Mouse (Mus musculus): ENCODE results near the gene Selenov. TPM values are rescaled to one million over a fixed set of nuclear protein-coding genes. Genes with fewer than 3 reads are reported as not detected.

Gene Selenov
- polyA plus RNA-seq (2014; fragmentation: Nextera tagmentation; extraction: Ambion mirVana) = 0.27 TPM in 1 of 2 replicates, not detected in the other

- peaks cover 39% of the 10 kb centered on the region; the same call in 1 of the 2 replicates for H3K27me3 ChIP-seq (ENCODE audit: control insufficient read depth, insufficient read depth, low read length)
- H3K27ac ChIP-seq (ENCODE audit: low read length) = no peak within 1 kb of the TSS
- no peaks in the 10 kb centered on the region; the same call in 1 of the 2 replicates for H3K4me1 ChIP-seq (ENCODE audit: control insufficient read depth, insufficient read depth, low read length)
- no peak within 1 kb of the TSS for H3K9ac ChIP-seq (replicated peaks; ENCODE audit: low read depth, low read length)
- peak; percentile 59 for ATAC-seq (ENCODE audit: insufficient number of reproducible peaks, insufficient read depth, low FRiP score, low read depth)
- 1% methylated on average over 52 of the region's 52 CpGs for WGBS
- no peaks in the 10 kb centered on the region for H3K36me3 ChIP-seq (ENCODE audit: control insufficient read depth, insufficient read depth, low read length)
- peak within 1 kb of the TSS; percentile 48 for H3K4me2 ChIP-seq (replicated peaks; ENCODE audit: low read depth, low read length)
- H3K9me3 ChIP-seq (ENCODE audit: control insufficient read depth, low read depth, low read length) = no peaks in the 10 kb centered on the region
- H3K4me3 ChIP-seq (ENCODE audit: low read depth, low read length) = peak within 1 kb of the TSS; percentile 23
Measured at GRCm38 (mm10) chr7:28290638-28291590, at the start of gene Selenov. TSS of gene Selenov (minus strand) at chr7:28291186.

GRCm38 (mm10) chr7:28339213-28339917 lies 48.4 kb upstream of the Selenov start:
- Histone ChIP-seq H3K9me3 (ENCODE audit: control insufficient read depth, low read depth, low read length) (no peaks in the 10 kb centered on the region), H3K27ac (ENCODE audit: low read length) (peak overlapping the region; percentile 82; the same call in 1 of the 2 replicates), H3K36me3 (ENCODE audit: control insufficient read depth, insufficient read depth, low read length) (peaks cover 4% of the 10 kb centered on the region; the same call in 1 of the 2 replicates), H3K27me3 (ENCODE audit: control insufficient read depth, insufficient read depth, low read length) (no peaks in the 10 kb centered on the region), H3K4me1 (ENCODE audit: control insufficient read depth, insufficient read depth, low read length) (no peaks in the 10 kb centered on the region; the same call in 1 of the 2 replicates), H3K4me2 (replicated peaks; ENCODE audit: low read depth, low read length) (peak overlapping the region; percentile 60), H3K4me3 (ENCODE audit: low read depth, low read length) (peak overlapping the region; percentile 91), H3K9ac (replicated peaks; ENCODE audit: low read depth, low read length) (peak overlapping the region; percentile 50)
- peak; percentile 1; the same call in 1 of the 2 replicates for ATAC-seq (ENCODE audit: insufficient number of reproducible peaks, insufficient read depth, low FRiP score, low read depth)
- 74% methylated on average over 19 of the region's 19 CpGs for WGBS

DNA sequence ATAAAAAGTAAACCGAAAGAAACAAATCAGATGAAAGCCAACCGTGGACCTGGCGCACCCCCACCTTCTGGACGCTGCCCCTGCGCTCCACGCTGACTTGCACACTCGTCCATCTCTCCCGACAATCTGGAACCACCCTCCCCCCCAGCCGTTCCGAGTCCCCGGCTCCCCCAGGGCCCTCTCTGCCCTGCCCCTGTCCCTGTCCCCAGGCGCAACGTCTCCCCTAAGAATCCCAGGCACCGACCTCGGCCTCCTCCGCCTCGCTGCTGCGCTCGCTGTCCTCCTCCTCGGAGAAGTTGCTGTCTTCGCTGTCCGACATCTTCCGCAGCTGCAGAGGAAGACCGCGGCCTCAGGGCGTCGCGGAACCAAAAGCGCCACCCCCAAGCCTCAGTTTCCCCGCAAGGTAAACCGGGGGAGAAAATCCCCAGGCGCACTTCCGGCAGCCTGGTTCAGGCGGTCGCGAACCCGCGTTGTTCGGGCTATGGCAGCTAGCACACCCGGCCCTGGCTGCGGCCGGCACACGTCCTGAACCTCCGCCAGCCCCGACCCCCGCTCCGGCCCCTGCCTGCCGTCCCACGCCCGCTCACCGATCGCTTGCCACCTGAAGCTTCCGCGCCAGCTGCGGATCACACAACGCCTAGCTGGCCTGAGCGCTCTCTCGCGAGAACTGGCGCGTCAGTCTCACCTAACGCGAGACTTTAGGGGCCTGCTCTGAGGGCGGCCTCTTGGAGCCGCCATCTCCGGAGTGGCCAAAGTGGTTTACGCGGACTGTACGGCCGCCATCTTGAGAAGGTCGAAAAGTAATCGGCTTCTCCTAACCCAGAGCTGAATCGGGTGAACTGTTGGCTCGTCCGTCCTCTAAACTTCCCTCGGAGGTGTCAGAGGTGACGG lies 47.4 kb upstream of the Selenov start, which contains the start of gene Supt5:
Gene Supt5 (minus strand): TSS at position 639 of the 891 bp plus-strand sequence.
- under 1% methylated on average over 77 of the region's 77 CpGs for WGBS
- Histone ChIP-seq H3K27me3 (ENCODE audit: control insufficient read depth, insufficient read depth, low read length) (no peaks in the 10 kb centered on the region), H3K4me1 (ENCODE audit: control insufficient read depth, insufficient read depth, low read length) (no peaks in the 10 kb centered on the region; the same call in 1 of the 2 replicates), H3K4me3 (ENCODE audit: low read depth, low read length) (peak within 1 kb of the TSS; percentile 91), H3K9ac (replicated peaks; ENCODE audit: low read depth, low read length) (peak within 1 kb of the TSS; percentile 91), H3K9me3 (ENCODE audit: control insufficient read depth, low read depth, low read length) (no peaks in the 10 kb centered on the region), H3K27ac (ENCODE audit: low read length) (peak within 1 kb of the TSS; percentile 83), H3K36me3 (ENCODE audit: control insufficient read depth, insufficient read depth, low read length) (peaks cover 4% of the 10 kb centered on the region; the same call in 1 of the 2 replicates), H3K4me2 (replicated peaks; ENCODE audit: low read depth, low read length) (peak within 1 kb of the TSS; percentile 79)
- ATAC-seq (ENCODE audit: insufficient number of reproducible peaks, insufficient read depth, low FRiP score, low read depth) = peak; percentile 99

DNA sequence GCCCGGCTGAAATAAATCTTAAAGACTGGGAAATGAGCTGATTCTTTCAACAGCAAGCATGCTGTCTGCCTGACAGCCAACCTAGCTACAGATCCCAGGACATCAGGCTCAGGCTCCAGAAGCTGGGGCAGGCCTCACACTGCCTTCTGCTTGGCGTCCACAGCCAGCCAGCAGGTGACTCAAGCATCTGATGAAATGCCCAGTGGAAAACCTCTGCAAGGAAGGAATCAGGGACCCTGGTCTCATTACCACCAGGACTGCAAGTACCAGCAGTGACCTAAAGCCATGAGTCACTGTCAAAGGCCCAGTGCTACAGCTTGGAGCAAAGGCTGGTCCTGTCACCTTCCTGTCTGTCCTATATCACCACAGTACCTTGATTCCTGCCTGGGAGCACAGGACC lies 44.5 kb upstream of the Selenov start:
- peaks cover 14% of the 10 kb centered on the region for H3K36me3 ChIP-seq (ENCODE audit: control insufficient read depth, insufficient read depth, low read length)
- no peaks in the 10 kb centered on the region; the same call in 1 of the 2 replicates for H3K4me1 ChIP-seq (ENCODE audit: control insufficient read depth, insufficient read depth, low read length)
- no peak for ATAC-seq (ENCODE audit: insufficient number of reproducible peaks, insufficient read depth, low FRiP score, low read depth)
- no peak overlapping the region for H3K27ac ChIP-seq (ENCODE audit: low read length)
- 90% methylated on average over 2 of the region's 2 CpGs for WGBS
- H3K4me3 ChIP-seq (ENCODE audit: low read depth, low read length) = no peak overlapping the region
- H3K27me3 ChIP-seq (ENCODE audit: control insufficient read depth, insufficient read depth, low read length) = no peaks in the 10 kb centered on the region
- no peak overlapping the region for H3K9ac ChIP-seq (replicated peaks; ENCODE audit: low read depth, low read length)
- H3K9me3 ChIP-seq (ENCODE audit: control insufficient read depth, low read depth, low read length) = no peaks in the 10 kb centered on the region
- H3K4me2 ChIP-seq (replicated peaks; ENCODE audit: low read depth, low read length) = no peak overlapping the region

DNA sequence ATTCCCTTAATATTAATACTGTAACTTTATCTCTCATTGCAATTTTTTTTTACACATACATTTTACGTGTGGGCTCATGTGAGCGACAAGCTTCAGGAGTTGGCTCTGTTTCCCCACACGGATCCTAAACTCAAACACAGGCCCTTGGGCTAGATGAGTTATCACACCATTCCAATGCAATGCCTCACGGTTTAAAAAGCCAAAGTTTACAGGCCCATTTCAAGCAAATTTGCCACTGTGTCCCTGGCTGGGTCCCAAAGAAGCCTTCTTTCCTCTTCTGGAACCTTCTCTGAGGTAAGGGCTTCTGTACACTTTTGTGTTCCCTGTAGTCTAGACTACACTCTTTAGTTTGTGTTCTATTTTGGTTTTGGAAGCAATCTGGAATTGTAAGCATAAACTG lies 43.5 kb upstream of the Selenov start:
- Histone ChIP-seq H3K4me1 (ENCODE audit: control insufficient read depth, insufficient read depth, low read length) (no peaks in the 10 kb centered on the region; the same call in 1 of the 2 replicates), H3K36me3 (ENCODE audit: control insufficient read depth, insufficient read depth, low read length) (peaks cover 22% of the 10 kb centered on the region), H3K4me3 (ENCODE audit: low read depth, low read length) (no peak overlapping the region), H3K9ac (replicated peaks; ENCODE audit: low read depth, low read length) (no peak overlapping the region), H3K27ac (ENCODE audit: low read length) (no peak overlapping the region), H3K4me2 (replicated peaks; ENCODE audit: low read depth, low read length) (no peak overlapping the region), H3K9me3 (ENCODE audit: control insufficient read depth, low read depth, low read length) (no peaks in the 10 kb centered on the region), H3K27me3 (ENCODE audit: control insufficient read depth, insufficient read depth, low read length) (no peaks in the 10 kb centered on the region)
- ATAC-seq (ENCODE audit: insufficient number of reproducible peaks, insufficient read depth, low FRiP score, low read depth) = no peak
- 92% methylated on average over 4 of the region's 4 CpGs for WGBS

DNA sequence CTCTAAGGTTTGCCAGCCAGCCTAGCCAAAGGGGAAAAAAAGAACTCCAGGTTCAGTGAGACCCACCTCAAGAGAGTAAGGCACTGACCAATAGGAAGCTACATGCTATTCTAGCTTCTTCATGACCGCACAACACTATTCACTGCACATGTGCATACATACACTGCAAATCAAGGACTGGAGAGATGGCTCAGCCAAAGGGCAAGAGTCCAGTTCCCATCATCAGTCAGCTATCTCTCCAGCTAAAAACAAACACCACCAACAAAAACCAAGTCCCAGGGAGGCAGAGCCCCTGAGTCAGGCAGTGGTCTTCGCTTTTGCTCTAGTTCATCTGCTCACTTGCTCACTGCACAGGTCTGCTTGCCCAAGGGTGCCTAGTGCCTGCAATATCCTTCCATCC lies 37.3 kb upstream of the Selenov start:
- no peak for ATAC-seq (ENCODE audit: insufficient number of reproducible peaks, insufficient read depth, low FRiP score, low read depth)
- H3K9me3 ChIP-seq (ENCODE audit: control insufficient read depth, low read depth, low read length) = no peaks in the 10 kb centered on the region
- H3K4me3 ChIP-seq (ENCODE audit: low read depth, low read length) = no peak overlapping the region
- H3K4me1 ChIP-seq (ENCODE audit: control insufficient read depth, insufficient read depth, low read length) = no peaks in the 10 kb centered on the region
- H3K36me3 ChIP-seq (ENCODE audit: control insufficient read depth, insufficient read depth, low read length) = peaks cover 72% of the 10 kb centered on the region
- no peak overlapping the region for H3K27ac ChIP-seq (ENCODE audit: low read length)
- H3K4me2 ChIP-seq (replicated peaks; ENCODE audit: low read depth, low read length) = no peak overlapping the region
- H3K27me3 ChIP-seq (ENCODE audit: control insufficient read depth, insufficient read depth, low read length) = no peaks in the 10 kb centered on the region
- WGBS = 91% methylated on average over 2 of the region's 2 CpGs
- H3K9ac ChIP-seq (replicated peaks; ENCODE audit: low read depth, low read length) = no peak overlapping the region

DNA sequence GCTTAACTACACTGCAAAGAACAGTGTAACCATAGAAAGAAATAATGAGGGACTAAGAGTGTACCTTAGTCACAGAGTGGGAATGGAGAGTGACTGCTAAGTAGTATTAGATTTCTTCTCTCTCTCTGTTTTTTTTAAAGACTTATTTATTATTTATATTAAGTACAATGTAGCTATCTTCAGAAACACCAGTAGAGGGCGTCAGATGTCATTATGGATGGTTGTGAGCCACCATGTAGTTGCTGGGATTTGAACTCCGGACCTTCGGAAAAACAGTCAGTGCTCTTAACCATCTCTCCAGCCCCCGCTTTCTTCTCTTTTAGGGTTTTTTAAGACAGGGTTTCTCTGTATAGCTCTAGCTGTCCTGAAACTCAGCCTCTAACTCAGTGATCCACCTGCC lies 35.5 kb upstream of the Selenov start:
- Histone ChIP-seq H3K4me1 (ENCODE audit: control insufficient read depth, insufficient read depth, low read length) (no peaks in the 10 kb centered on the region), H3K4me3 (ENCODE audit: low read depth, low read length) (no peak overlapping the region), H3K9ac (replicated peaks; ENCODE audit: low read depth, low read length) (no peak overlapping the region), H3K9me3 (ENCODE audit: control insufficient read depth, low read depth, low read length) (no peaks in the 10 kb centered on the region), H3K4me2 (replicated peaks; ENCODE audit: low read depth, low read length) (no peak overlapping the region), H3K36me3 (ENCODE audit: control insufficient read depth, insufficient read depth, low read length) (peaks cover 90% of the 10 kb centered on the region), H3K27me3 (ENCODE audit: control insufficient read depth, insufficient read depth, low read length) (no peaks in the 10 kb centered on the region), H3K27ac (ENCODE audit: low read length) (no peak overlapping the region)
- no peak for ATAC-seq (ENCODE audit: insufficient number of reproducible peaks, insufficient read depth, low FRiP score, low read depth)
- 84% methylated on average over 4 of the region's 4 CpGs for WGBS
